Mouse (Mus musculus): ENCODE results near the gene Oog2. TPM values are rescaled to one million over a fixed set of nuclear protein-coding genes. Genes with fewer than 3 reads are reported as not detected.
"Not testable (repeated sequence)": the region's sequence is repeated elsewhere in the genome, so short reads cannot be mapped to it uniquely, and the experiment has no call there.

The Oog2 gene
- not detected for total RNA-seq (2021)
- long read RNA-seq, experiment 1, result 0 reads
- long read RNA-seq, experiment 2, result 0 reads

GRCm38 (mm10) chr4:144190419-144190818 lies at the start of gene Oog2:
Gene Oog2, plus strand, starts transcription at chr4:144190719.
- DNase-seq, result no peak

DNA sequence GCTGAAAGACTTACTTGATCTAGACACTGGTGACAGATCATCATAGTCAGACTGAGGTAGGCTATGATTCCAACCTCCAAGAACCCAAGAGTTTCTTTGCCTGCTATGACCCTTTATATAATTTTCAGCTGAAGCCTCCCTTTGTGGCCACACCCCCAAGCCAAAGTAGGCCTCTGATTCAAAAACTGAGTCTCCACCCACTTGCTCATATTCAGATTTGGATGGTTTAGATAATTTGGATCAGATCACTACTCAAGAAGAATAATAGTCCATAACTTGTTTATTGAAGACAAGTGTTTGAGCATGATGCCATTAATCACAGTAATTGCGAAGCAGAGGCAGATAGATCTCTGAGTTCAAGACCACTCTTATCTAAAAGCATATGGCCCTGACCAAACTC lies 28.0 kb upstream of the Oog2 start, which contains the start of gene Oog3:
Gene Oog3 (minus strand): TSS at position 101 of the 400 bp plus-strand sequence.
- no peak for DNase-seq

- DNase-seq, result not testable (repeated sequence)
These were observed 22.7 kb downstream of the Oog2 start, which contains the start of gene C87977 for GRCm38 (mm10) chr4:144213218-144213617. Gene C87977, minus strand, starts transcription at chr4:144213318.

Other genes with a start within 250 kb of the Oog2 start
- not detected for gene Pramef25, start 239.7 kb upstream of the Oog2 start, total RNA-seq (2021)
- gene Gm13101, start 223.8 kb upstream of the Oog2 start, total RNA-seq (2021), result not detected
- not detected for gene Pramef17, start 196.3 kb upstream of the Oog2 start, total RNA-seq (2021)
- gene Pramel4, start 131.6 kb upstream of the Oog2 start, total RNA-seq (2021), result not detected
- gene Gm13102, start 84.2 kb upstream of the Oog2 start, total RNA-seq (2021), result not detected
- gene Oog3, start 28.1 kb upstream of the Oog2 start, total RNA-seq (2021), result not detected
- gene C87977, start 22.6 kb downstream of the Oog2 start, total RNA-seq (2021), result not detected
- not detected for gene Pramel5, start 89.8 kb downstream of the Oog2 start, total RNA-seq (2021)
- not detected for gene Gm13128, start 139.5 kb downstream of the Oog2 start, total RNA-seq (2021)
- gene Gm13119, start 167.2 kb downstream of the Oog2 start, total RNA-seq (2021), result not detected
- gene Pramef20, start 187.2 kb downstream of the Oog2 start, total RNA-seq (2021), result not detected
- gene Pramef12, start 217.7 kb downstream of the Oog2 start, total RNA-seq (2021), result under 1 TPM in 1 of 2 experiments, not detected in 1; 0.12 TPM
- not detected for gene 1700012P22Rik, start 248.1 kb downstream of the Oog2 start, total RNA-seq (2021)

Data from adrenal gland, postnatal 10 days (tissue).